Mouse (Mus musculus) lung, adult 2 months (tissue): ENCODE results near the gene Lhfpl2.

Experiments
- CTCF ChIP-seq: fragments of 200-500 bp; IDR thresholded peaks from 2 replicates; pipeline ENCODE4 v1.5.1; 2011; ENCODE audit warnings: mild to moderate bottlenecking, low read length, control low read depth; ENCODE audit not compliant: insufficient read depth
- POLR2A ChIP-seq: fragments of 200-500 bp; IDR thresholded peaks from 2 replicates; pipeline ENCODE4 v1.6.1; 2011; ENCODE audit warnings: low read depth, mild to moderate bottlenecking, control low read depth, low read length, borderline replicate concordance; ENCODE audit errors: extremely low read depth

GRCm38 (mm10) chr13:94089286-94089685 is 31.7 kb downstream of the Lhfpl2 start:
- no peak for TF ChIP-seq CTCF
- TF ChIP-seq POLR2A: no peak
